Mouse (Mus musculus): ENCODE measurements around the gene Phldb3.

DNA sequence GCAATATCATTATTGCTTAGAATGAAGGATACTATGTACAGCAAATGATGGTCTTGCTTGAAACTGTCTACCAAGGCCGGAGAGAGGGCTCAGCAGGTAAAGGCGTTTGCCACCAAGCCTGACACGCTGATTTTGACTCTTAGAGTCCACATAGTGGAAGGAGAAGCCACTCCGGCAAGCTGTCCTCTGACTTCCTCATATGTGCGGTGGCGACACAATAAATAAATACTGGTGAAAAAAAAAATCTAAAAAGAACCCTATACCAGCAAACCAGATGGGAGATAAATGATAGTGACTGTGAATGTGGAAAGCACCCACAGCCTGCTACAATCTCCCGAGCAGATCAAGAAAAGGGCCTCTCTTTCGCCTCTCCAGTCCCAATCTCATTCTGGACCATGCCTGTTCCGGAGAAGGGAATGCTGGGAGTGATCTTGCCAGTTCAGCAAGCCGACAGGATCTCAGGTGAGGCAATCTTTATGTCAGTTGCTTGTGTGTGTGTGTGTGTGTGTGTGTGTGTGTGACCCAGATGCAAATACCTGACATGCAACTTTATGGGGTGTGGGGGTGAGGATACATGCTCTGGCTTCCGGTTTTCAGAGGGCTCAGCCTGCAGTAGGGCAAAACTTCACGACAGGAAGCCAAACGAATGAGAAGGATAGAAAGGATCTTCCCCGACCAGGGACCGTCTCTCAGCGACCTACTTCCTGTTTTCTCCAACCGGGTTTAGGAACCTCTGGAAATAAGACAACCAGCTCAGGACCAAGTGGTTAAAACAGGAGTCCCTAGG is 50.7 kb downstream of the Phldb3 start:
- TF ChIP-seq CTCF (IDR thresholded peaks at IDR 0.05; ENCODE audit: extremely low read depth, insufficient read length, insufficient replicate concordance, low read depth, low read length) = no peak
- no peak for TF ChIP-seq POLR2A (IDR thresholded peaks at IDR 0.05; ENCODE audit: low read depth, low read length)
